Mouse (Mus musculus) MEL (cell line): Measurements from ENCODE around the gene Gm42421. TPM values are rescaled to one million over a fixed set of nuclear protein-coding genes. Genes with fewer than 3 reads are reported as not detected.
A peak's percentile ranks its signal among the peaks of the same experiment; 100 is the strongest.

Experiments used
- DNase-seq: peaks from one replicate; pipeline ENCODE4 v3.0.0; 2011; ENCODE audit warnings: low read depth, low spot score
- H3K27ac ChIP-seq: 2 replicates; pipeline ENCODE4 v1.5.1; 2012; ENCODE audit warnings: low read depth, mild to moderate bottlenecking, control low read depth, low read length, moderate library complexity; ENCODE audit not compliant: control insufficient read depth
- H3K27me3 ChIP-seq, 2 experiments: fragments of 150-350 bp in 1 of 2; sonication (generic) in 1 of 2; 2 replicates each; pipeline ENCODE4 v1.6.1; 2012; ENCODE audit warnings: low read length in 2 of 2, mild to moderate bottlenecking in 2 of 2, improper control_type of control experiment in 1 of 2, moderate library complexity in 1 of 2; ENCODE audit not compliant: insufficient read depth in 2 of 2, control insufficient read depth in 1 of 2
- H3K36me3 ChIP-seq, 2 experiments: 2 replicates each; pipeline ENCODE4 v1.6.1; 2012 to 2014; ENCODE audit warnings: low read length in 2 of 2, improper control_type of control experiment in 1 of 2, inconsistent platforms in 1 of 2, mild to moderate bottlenecking in 1 of 2; ENCODE audit not compliant: insufficient read depth in 2 of 2, control insufficient read depth in 1 of 2
- H3K4me1 ChIP-seq, 2 experiments: fragments of 150-350 bp in 1 of 2; sonication (generic) in 1 of 2; 2 replicates each; pipeline ENCODE4 v1.6.1; 2012; ENCODE audit warnings: low read length in 2 of 2, improper control_type of control experiment in 1 of 2, mild to moderate bottlenecking in 1 of 2; ENCODE audit not compliant: insufficient read depth in 2 of 2, control insufficient read depth in 1 of 2
- H3K4me3 ChIP-seq, 2 experiments: fragments of 150-350 bp in 1 of 2; sonication (generic) in 1 of 2; 2 replicates each; pipeline ENCODE4 v1.5.1; 2012; ENCODE audit warnings: low read depth in 2 of 2, low read length in 2 of 2, mild to moderate bottlenecking in 2 of 2, moderate library complexity in 2 of 2, control low read depth in 1 of 2, improper control_type of control experiment in 1 of 2; ENCODE audit not compliant: control insufficient read depth in 1 of 2, insufficient read depth in 1 of 2
- H3K79me2 ChIP-seq: 2 replicates; pipeline ENCODE4 v1.6.1; 2012; ENCODE audit warnings: mild to moderate bottlenecking, low read length, moderate library complexity; ENCODE audit not compliant: control insufficient read depth, poor library complexity, insufficient read depth
- H3K9ac ChIP-seq: 2 replicates; pipeline ENCODE4 v1.6.1; 2012; ENCODE audit warnings: low read depth, mild to moderate bottlenecking, control low read depth, low read length, moderate library complexity; ENCODE audit not compliant: control insufficient read depth, poor library complexity, severe bottlenecking
- H3K9me3 ChIP-seq: fragments of 150-350 bp; sonication (generic); replicated peaks from 2 replicates; pipeline ENCODE4 v1.6.1; 2012; ENCODE audit warnings: mild to moderate bottlenecking, low read length, improper control_type of control experiment, moderate library complexity; ENCODE audit not compliant: insufficient read depth
- CHD1 ChIP-seq: IDR thresholded peaks from 2 replicates; pipeline ENCODE4 v1.6.1; 2012; ENCODE audit warnings: low read depth, mild to moderate bottlenecking, inconsistent platforms, low read length, improper control_type of control experiment
- CTCF ChIP-seq, 3 experiments: IDR thresholded peaks in 2 of 3; conservative IDR thresholded peaks in 1 of 3; 2 replicates each; pipeline ENCODE4 v1.5.1; 2011 to 2012; ENCODE audit warnings: low read length in 3 of 3, low read depth in 2 of 3, mild to moderate bottlenecking in 2 of 3, improper control_type of control experiment in 1 of 3, inconsistent platforms in 1 of 3, mixed read lengths in 1 of 3, moderate library complexity in 1 of 3; ENCODE audit not compliant: control insufficient read depth in 1 of 3, insufficient read depth in 1 of 3, poor library complexity in 1 of 3, severe bottlenecking in 1 of 3
- ETS1 ChIP-seq: IDR thresholded peaks from 2 replicates; pipeline ENCODE4 v1.6.1; 2012; ENCODE audit warnings: low read depth, mild to moderate bottlenecking, inconsistent platforms, low read length, improper control_type of control experiment, moderate library complexity
- GABPA ChIP-seq: IDR thresholded peaks from 2 replicates; pipeline ENCODE4 v1.6.1; 2012; ENCODE audit warnings: low read depth, mild to moderate bottlenecking, inconsistent platforms, low read length, improper control_type of control experiment, moderate library complexity
- GATA1 ChIP-seq: IDR thresholded peaks from 2 replicates; pipeline ENCODE4 v1.6.1; 2011; ENCODE audit warnings: low read depth, low read length, improper control_type of control experiment
- HCFC1 ChIP-seq: IDR thresholded peaks from 2 replicates; pipeline ENCODE4 v1.6.1; 2012; ENCODE audit warnings: low read depth, mild to moderate bottlenecking, inconsistent platforms, low read length, improper control_type of control experiment, moderate library complexity
- KAT2A ChIP-seq: conservative IDR thresholded peaks from 2 replicates; pipeline ENCODE4 v1.6.1; 2012; ENCODE audit warnings: low read depth, low read length, improper control_type of control experiment, inconsistent platforms
- MAX ChIP-seq: IDR thresholded peaks from 2 replicates; pipeline ENCODE4 v1.6.1; 2011; ENCODE audit warnings: low read length, improper control_type of control experiment
- MAZ ChIP-seq: IDR thresholded peaks from 2 replicates; pipeline ENCODE4 v1.6.1; 2012; ENCODE audit warnings: low read depth, mild to moderate bottlenecking, inconsistent platforms, low read length, improper control_type of control experiment
- MYC ChIP-seq: IDR thresholded peaks from 2 replicates; pipeline ENCODE4 v1.6.1; 2011; ENCODE audit warnings: low read depth, mild to moderate bottlenecking, low read length, improper control_type of control experiment, moderate library complexity
- NRF1 ChIP-seq: IDR thresholded peaks from 2 replicates; pipeline ENCODE4 v1.6.1; 2014; ENCODE audit warnings: low read depth, mild to moderate bottlenecking, inconsistent platforms, low read length, improper control_type of control experiment, moderate library complexity; ENCODE audit not compliant: poor library complexity, insufficient read depth, severe bottlenecking
- POLR2A ChIP-seq, 2 experiments: IDR thresholded peaks; 2 replicates each; pipeline ENCODE4 v1.6.1; 2011 to 2012; ENCODE audit warnings: low read length in 2 of 2, mild to moderate bottlenecking in 2 of 2, control low read depth in 1 of 2, improper control_type of control experiment in 1 of 2, low read depth in 1 of 2, moderate library complexity in 1 of 2; ENCODE audit not compliant: control insufficient read depth in 1 of 2, insufficient read depth in 1 of 2, poor library complexity in 1 of 2
- RAD21 ChIP-seq: IDR thresholded peaks from 2 replicates; pipeline ENCODE4 v1.6.1; 2011; ENCODE audit warnings: mild to moderate bottlenecking, low read depth, low read length, improper control_type of control experiment
- SMC3 ChIP-seq: IDR thresholded peaks from 2 replicates; pipeline ENCODE4 v1.6.1; 2011; ENCODE audit warnings: low read depth, low read length, improper control_type of control experiment
- UBTF ChIP-seq: IDR thresholded peaks from 2 replicates; pipeline ENCODE4 v1.6.1; 2012; ENCODE audit warnings: low read depth, mild to moderate bottlenecking, inconsistent platforms, low read length, improper control_type of control experiment, moderate library complexity, borderline replicate concordance; ENCODE audit not compliant: insufficient read depth
- USF2 ChIP-seq, 2 experiments: IDR thresholded peaks; 2 replicates each; pipeline ENCODE4 v1.6.1; 2011 to 2012; ENCODE audit warnings: improper control_type of control experiment in 2 of 2, low read length in 2 of 2, borderline replicate concordance in 1 of 2, inconsistent platforms in 1 of 2, low read depth in 1 of 2, mild to moderate bottlenecking in 1 of 2; ENCODE audit not compliant: insufficient read depth in 1 of 2
- ZKSCAN1 ChIP-seq: IDR thresholded peaks from 2 replicates; pipeline ENCODE4 v1.6.1; 2012; ENCODE audit warnings: low read depth, mild to moderate bottlenecking, inconsistent platforms, low read length, improper control_type of control experiment, moderate library complexity
- ZNF384 ChIP-seq: IDR thresholded peaks from 2 replicates; pipeline ENCODE4 v1.6.1; 2012; ENCODE audit warnings: low read depth, mild to moderate bottlenecking, inconsistent platforms, low read length, improper control_type of control experiment
- polyA plus RNA-seq, 2 experiments: library from polyadenylated mRNA; stranded (reverse) in 1 of 2; unstranded in 1 of 2; fragments of >175 nt in 1 of 2; fragments of >200 nt in 1 of 2; gene quantifications; 2 replicates each; pipeline versions ENCODE4 v1.2.1 to v1.2.4; 2012; ENCODE audit warnings: low replicate concordance in 2 of 2, low read depth in 1 of 2; ENCODE audit not compliant: insufficient read length in 2 of 2, insufficient read depth in 1 of 2, missing spikeins in 1 of 2
- total RNA-seq: library from RNA; depleted of rRNA; stranded (reverse); fragments of 300-350 nt; gene quantifications from 2 replicates; pipeline ENCODE4 v1.2.3, GENCODE M21; 2012

The Gm42421 gene
- total and polyA plus RNA-seq, 3 experiments, result 0.39 to 0.84 TPM; not detected in 1

DNA sequence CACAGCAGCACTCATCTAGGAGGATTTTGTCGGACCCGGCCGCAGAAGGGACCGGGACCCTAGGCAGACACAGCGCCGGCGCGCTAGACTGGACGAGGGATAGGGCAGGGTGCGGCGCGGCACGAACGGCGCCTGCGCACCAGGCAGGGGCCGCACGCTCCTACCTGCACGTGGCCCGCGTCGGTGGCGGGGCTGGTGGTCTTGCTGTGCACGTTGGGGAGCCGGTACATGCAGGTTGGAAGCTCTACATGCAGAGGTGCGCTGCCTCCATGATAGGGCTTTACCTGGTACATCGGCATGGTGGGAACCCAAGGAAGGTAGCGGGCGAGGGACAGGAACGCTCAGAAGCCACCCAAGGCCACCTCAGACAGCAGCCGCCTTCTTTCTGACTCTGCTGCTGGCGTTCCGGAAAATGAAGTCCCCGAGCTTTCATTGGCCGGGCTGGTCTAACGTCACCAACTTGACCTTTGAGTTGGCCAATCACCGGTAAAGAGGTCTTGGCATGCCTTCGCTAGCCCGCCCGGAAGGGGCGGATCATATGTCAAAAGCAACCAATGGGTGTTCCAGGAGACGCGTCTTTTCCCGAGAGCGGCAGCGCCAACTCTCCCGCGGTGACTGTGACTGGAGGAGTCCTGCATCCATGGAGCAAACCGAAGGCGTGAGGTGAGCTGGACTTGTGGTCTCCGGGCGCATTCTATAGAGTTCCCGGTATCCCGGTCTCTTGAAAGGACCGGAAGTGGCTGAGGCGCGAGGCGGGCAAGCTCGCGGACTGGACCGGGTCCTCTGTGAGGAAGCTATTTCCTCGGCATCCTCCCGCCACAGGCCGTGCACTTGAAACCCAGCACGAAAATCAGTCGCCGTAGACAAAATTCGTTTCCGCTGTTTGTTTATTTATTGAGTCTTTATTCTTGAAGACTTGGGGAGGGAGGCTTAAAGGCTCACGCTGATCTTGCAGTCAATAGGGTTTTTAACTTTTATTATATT lies 18.3 kb upstream of the Gm42421 start, which contains the start of the genes Aimp2 and Pms2 (continued):
- no peak for TF ChIP-seq ZKSCAN1
- TF ChIP-seq ETS1, result 0 out of 2 replicates have a peak, but pooled peaks have one; percentile 9
- TF ChIP-seq MAX, result peak; percentile 97
- TF ChIP-seq ZNF384, result no peak

- H3K9ac ChIP-seq, result no peak overlapping the region
- no peak overlapping the region for H3K4me3 ChIP-seq
- H3K27me3 ChIP-seq, result no peaks in the 10 kb centered on the region
- H3K4me1 ChIP-seq, result peaks cover 0 to 1% of the 10 kb centered on the region in 2 experiments; a peak in 1 of 4 replicates
- peaks cover under 1 to 10% of the 10 kb centered on the region in 2 experiments; a peak in 3 of 4 replicates for H3K36me3 ChIP-seq
- TF ChIP-seq USF2 (IDR thresholded peaks at IDR 0.05; ENCODE audit: borderline replicate concordance in 1 of 2, insufficient read depth in 1 of 2, low read depth in 1 of 2, low read length in 2 of 2) (no peak), GATA1 (no peak), RAD21 (no peak), CHD1 (no peak), SMC3 (no peak), ZNF384 (no peak), MAZ (no peak), HCFC1 (no peak), ETS1 (no peak), NRF1 (no peak), POLR2A (IDR thresholded peaks at IDR 0.05; ENCODE audit: control insufficient read depth in 1 of 2, insufficient read depth in 1 of 2, low read depth in 1 of 2, low read length in 2 of 2, poor library complexity in 1 of 2) (no peak), KAT2A (no peak), UBTF (no peak), GABPA (no peak), CTCF (IDR thresholded peaks at IDR 0.05 in 2 of 3, conservative IDR thresholded peaks at IDR 0.05 in 1 of 3; ENCODE audit: control insufficient read depth in 1 of 3, insufficient read depth in 1 of 3, low read depth in 2 of 3, low read length in 3 of 3, poor library complexity in 1 of 3, severe bottlenecking in 1 of 3) (no peak), MYC (no peak)
- TF ChIP-seq, all 39 proteins: peak for 0
- no peak overlapping the region for H3K27ac ChIP-seq
- H3K79me2 ChIP-seq, result no peaks in the 10 kb centered on the region; the same call in none of the 2 replicates
- H3K9me3 ChIP-seq, result no peaks in the 10 kb centered on the region
- no peak for DNase-seq
These were observed 11.8 kb upstream of the Gm42421 start for GRCm38 (mm10) chr5:143916221-143916620.
